Mouse (Mus musculus) liver, embryonic 14.5 days (tissue): ENCODE measurements around the gene Pdlim4. TPM values are rescaled to one million over a fixed set of nuclear protein-coding genes. Genes with fewer than 3 reads are reported as not detected.
"Not testable (repeated sequence)": the region's sequence is repeated elsewhere in the genome, so short reads cannot be mapped to it uniquely, and the experiment has no call there.

Experiments
- ATAC-seq: fragments of 200-750 bp; cut with Nextera tagmentation; 2 replicates; pipeline ENCODE4 v1.8.0; 2017; ENCODE audit warnings: moderate number of reproducible peaks, mild to moderate bottlenecking, moderate library complexity; ENCODE audit not compliant: insufficient read depth
- DNase-seq, 3 experiments: peaks; one replicate each; pipeline ENCODE4 v3.0.0-alpha.2; 2012 to 2013; ENCODE audit warnings: low read depth in 3 of 3, low spot score in 3 of 3
- H3K27ac ChIP-seq: fragments of 300-500 bp; sonication (generic); 2 replicates; pipeline ENCODE4 v1.5.1; 2014; ENCODE audit warnings: moderate library complexity, mild to moderate bottlenecking, control low read depth, inconsistent platforms
- H3K27me3 ChIP-seq: fragments of 300-500 bp; sonication (generic); 2 replicates; pipeline ENCODE4 v1.6.1; 2014; ENCODE audit warnings: mild to moderate bottlenecking, low read length, moderate library complexity; ENCODE audit not compliant: control insufficient read depth, insufficient read depth
- H3K36me3 ChIP-seq: fragments of 300-500 bp; sonication (generic); replicated peaks from 2 replicates; pipeline ENCODE4 v1.6.1; 2014; ENCODE audit warnings: low read depth; ENCODE audit not compliant: control insufficient read depth, insufficient read depth
- H3K4me1 ChIP-seq, 2 experiments: fragments of 200-500 bp in 1 of 2; fragments of 300-500 bp in 1 of 2; sonication (generic) in 1 of 2; replicated peaks; 2 replicates each; pipeline ENCODE4 v1.6.1; 2012 to 2014; ENCODE audit warnings: antibody characterized with exemption in 1 of 2, inconsistent platforms in 1 of 2, low read length in 1 of 2; ENCODE audit not compliant: control insufficient read depth in 2 of 2, insufficient read depth in 2 of 2
- H3K4me2 ChIP-seq: fragments of 300-500 bp; sonication (generic); 2 replicates; pipeline ENCODE4 v1.6.1; 2014; ENCODE audit warnings: low read depth, mild to moderate bottlenecking, control low read depth, moderate library complexity
- H3K4me3 ChIP-seq, 2 experiments: fragments of 200-500 bp in 1 of 2; fragments of 300-500 bp in 1 of 2; sonication (generic) in 1 of 2; 2 replicates each; pipeline ENCODE4 v1.5.1; 2012 to 2014; ENCODE audit warnings: low read depth in 2 of 2, low read length in 2 of 2, mild to moderate bottlenecking in 2 of 2, control low read depth in 1 of 2, inconsistent platforms in 1 of 2, moderate library complexity in 1 of 2; ENCODE audit not compliant: insufficient read depth in 1 of 2
- H3K9ac ChIP-seq: fragments of 300-500 bp; sonication (generic); replicated peaks from 2 replicates; pipeline ENCODE4 v1.6.1; 2014; ENCODE audit warnings: mild to moderate bottlenecking, control low read depth, moderate library complexity
- H3K9me3 ChIP-seq: fragments of 300-500 bp; sonication (generic); 2 replicates; pipeline ENCODE4 v1.6.1; 2016; ENCODE audit warnings: low read length, mixed read lengths; ENCODE audit not compliant: control insufficient read depth
- CTCF ChIP-seq: IDR thresholded peaks from 2 replicates; pipeline ENCODE4 v1.5.1; 2016; ENCODE audit warnings: antibody characterized with exemption, low read depth, control low read depth
- EP300 ChIP-seq: IDR thresholded peaks from 2 replicates; pipeline ENCODE4 v1.6.1; 2016; ENCODE audit warnings: antibody characterized with exemption, low read depth
- WGBS: fragments of 180-500 bp; shearing (Covaris S2); extraction: QIAGEN DNeasy Blood & Tissue Kit; methylation state at CpG from one replicate; pipeline ENCODE4 v1.1.7; 2014; ENCODE audit not compliant: insufficient replicate concordance; 5-methylcytosine and 5-hydroxymethylcytosine counted together
- polyA plus RNA-seq, 2 experiments: library from polyadenylated mRNA; depleted of rRNA in 1 of 2; stranded (reverse) in 1 of 2; unstranded in 1 of 2; fragments of >200 nt; fragmentation: Nextera tagmentation in 1 of 2; extraction: Ambion mirVana in 1 of 2; gene quantifications; 2 replicates each; pipeline versions ENCODE4 v1.2.1 to v1.2.3; 2012 to 2014

The Pdlim4 gene
- polyA plus RNA-seq, 2 experiments: 2.1 to 2.4 TPM

GRCm38 (mm10) chr11:54011255-54011654, 57.6 kb downstream of the Pdlim4 start:
- no peaks in the 10 kb centered on the region for H3K27me3 ChIP-seq
- no peak overlapping the region for H3K27ac ChIP-seq
- no peaks in the 10 kb centered on the region for H3K9me3 ChIP-seq
- WGBS: 91% methylated on average over 2 of the region's 2 CpGs
- H3K36me3 ChIP-seq: peaks cover 55% of the 10 kb centered on the region
- ATAC-seq: no peak
- DNase-seq: no peak
- H3K4me3 ChIP-seq: no peak overlapping the region
- peaks cover 16 to 18% of the 10 kb centered on the region in 2 experiments for H3K4me1 ChIP-seq
- TF ChIP-seq EP300 (no peak), CTCF (no peak)
- H3K4me2 ChIP-seq: no peak overlapping the region
- no peak overlapping the region for H3K9ac ChIP-seq

DNA sequence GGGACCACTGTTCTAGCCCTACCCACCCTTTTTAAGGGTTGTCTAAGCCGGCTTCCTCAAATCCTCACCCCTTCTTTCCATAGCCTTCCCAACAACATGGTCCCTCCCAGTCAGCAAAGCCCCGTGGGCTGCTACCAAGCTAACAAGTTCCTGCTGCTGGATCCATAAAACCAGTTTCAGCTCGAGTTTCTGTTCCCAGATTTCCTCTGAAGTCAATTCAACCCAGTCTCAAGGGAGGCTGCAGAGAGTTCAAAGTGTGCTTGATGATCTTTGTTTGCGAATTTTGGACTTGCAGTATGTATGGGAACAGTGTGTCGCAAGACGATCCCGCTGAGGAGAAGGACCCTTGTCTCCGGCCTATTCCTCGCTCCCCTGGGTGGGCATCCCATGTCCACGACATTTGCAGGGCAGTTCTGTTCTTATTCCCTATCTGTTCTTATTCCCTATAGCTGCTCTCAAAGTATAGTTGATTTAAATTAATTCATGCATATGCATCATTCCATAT, 60.3 kb downstream of the Pdlim4 start:
- H3K9me3 ChIP-seq: no peaks in the 10 kb centered on the region
- no peak overlapping the region for H3K4me3 ChIP-seq
- DNase-seq (no peak), ATAC-seq (no peak)
- no peak overlapping the region for H3K9ac ChIP-seq
- no peak overlapping the region for H3K27ac ChIP-seq
- H3K4me2 ChIP-seq: no peak overlapping the region
- H3K4me1 ChIP-seq: peaks cover 41 to 44% of the 10 kb centered on the region in 2 experiments
- H3K27me3 ChIP-seq: no peaks in the 10 kb centered on the region
- TF ChIP-seq CTCF (no peak), EP300 (no peak)
- H3K36me3 ChIP-seq: peaks cover 57% of the 10 kb centered on the region
- WGBS: 81% methylated on average over 10 of the region's 10 CpGs

DNA sequence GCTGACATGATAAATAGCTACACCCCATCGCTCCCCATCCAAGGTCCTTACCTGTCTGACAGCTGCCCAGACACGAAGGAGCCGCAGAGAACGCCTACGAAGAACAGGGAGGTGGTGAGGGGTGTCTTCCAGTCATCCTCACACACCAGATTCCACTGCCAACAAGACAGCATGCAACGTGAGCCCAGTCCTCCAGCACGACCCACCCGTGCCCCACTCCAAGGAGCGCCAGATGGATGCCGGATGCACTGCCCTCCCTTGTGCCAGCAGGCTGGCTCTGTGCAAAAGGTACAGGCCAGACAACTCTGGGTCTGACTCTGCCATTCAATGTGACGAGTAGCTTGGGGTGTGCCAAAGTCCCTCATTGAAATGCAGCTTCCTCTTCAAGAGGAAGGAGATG, 61.1 kb downstream of the Pdlim4 start:
- Histone ChIP-seq H3K9ac (no peak overlapping the region), H3K9me3 (no peaks in the 10 kb centered on the region), H3K27me3 (no peaks in the 10 kb centered on the region), H3K4me3 (no peak overlapping the region), H3K4me2 (no peak overlapping the region), H3K36me3 (peaks cover 57% of the 10 kb centered on the region), H3K27ac (no peak overlapping the region), H3K4me1 (peaks cover 42 to 45% of the 10 kb centered on the region in 2 experiments)
- DNase-seq (no peak), ATAC-seq (no peak)
- 87% methylated on average over 11 of the region's 11 CpGs for WGBS
- TF ChIP-seq EP300 (no peak), CTCF (no peak)

DNA sequence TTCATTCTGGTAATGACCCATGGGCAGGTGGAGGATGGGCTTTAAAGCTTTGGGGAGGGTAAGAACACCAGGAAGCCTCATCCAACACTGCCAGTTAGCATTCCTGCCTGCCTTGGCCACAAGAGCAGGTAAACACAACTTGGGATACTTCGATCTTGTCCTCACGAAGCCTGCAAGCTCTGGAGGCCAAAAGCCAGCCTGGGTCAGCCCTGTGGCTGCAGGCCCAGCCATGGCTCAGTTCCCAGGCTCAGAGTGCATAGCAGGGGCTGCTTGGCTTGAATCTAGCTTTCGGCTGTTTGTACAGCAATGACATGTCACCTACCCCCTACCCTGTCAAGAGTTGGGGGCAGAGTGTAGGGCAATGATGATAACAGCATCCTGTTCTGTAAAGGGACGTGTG, 61.9 kb downstream of the Pdlim4 start:
- DNase-seq (no peak), ATAC-seq (no peak)
- peak overlapping the region; percentile 94 for H3K27ac ChIP-seq
- peak overlapping the region; percentile 52 for H3K9ac ChIP-seq
- H3K9me3 ChIP-seq: no peaks in the 10 kb centered on the region
- H3K4me2 ChIP-seq: peak overlapping the region; percentile 46
- WGBS: 59% methylated on average over 4 of the region's 4 CpGs
- no peaks in the 10 kb centered on the region for H3K27me3 ChIP-seq
- H3K4me1 ChIP-seq: peaks cover 42 to 49% of the 10 kb centered on the region in 2 experiments
- TF ChIP-seq EP300 (no peak), CTCF (no peak)
- H3K4me3 ChIP-seq: no peak overlapping the region
- H3K36me3 ChIP-seq: peaks cover 57% of the 10 kb centered on the region

DNA sequence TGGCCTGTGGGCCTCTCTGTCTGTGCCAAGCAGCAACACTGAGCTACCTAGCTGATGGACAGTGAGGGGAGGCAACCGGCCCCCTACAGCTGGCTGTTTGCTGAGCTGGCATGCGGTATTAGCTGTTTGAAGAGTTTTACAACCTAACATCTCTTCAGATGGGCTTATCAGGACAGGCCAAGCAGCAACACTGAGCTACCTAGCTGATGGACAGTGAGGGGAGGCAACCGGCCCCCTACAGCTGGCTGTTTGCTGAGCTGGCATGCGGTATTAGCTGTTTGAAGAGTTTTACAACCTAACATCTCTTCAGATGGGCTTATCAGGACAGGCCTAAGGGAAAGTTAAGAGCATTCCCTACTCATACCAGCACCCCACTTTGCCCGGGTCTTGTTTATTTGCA, 62.5 kb downstream of the Pdlim4 start:
- not testable (repeated sequence) for H3K9me3 ChIP-seq, H3K27me3 ChIP-seq, DNase-seq, H3K4me3 ChIP-seq
- WGBS: 14% methylated on average over 5 of the region's 5 CpGs
- Histone ChIP-seq H3K27ac (peak overlapping the region; percentile 94), H3K9ac (peak overlapping the region; percentile 61), H3K36me3 (peaks cover 57% of the 10 kb centered on the region), H3K4me2 (peak overlapping the region; percentile 71), H3K4me1 (peaks cover 42 to 49% of the 10 kb centered on the region in 2 experiments)
- peak; percentile 61 for ATAC-seq
- TF ChIP-seq EP300: peak; percentile 46

Other genes with a start within 250 kb of the Pdlim4 start
- 0.15 TPM in 1 of 2 replicates, not detected in the other for gene Gm12216, start 209.8 kb downstream of the Pdlim4 start, polyA plus RNA-seq (2012; rRNA removed)
- 0.14 TPM in 1 of 2 replicates, not detected in the other for gene Gm12216, start 209.8 kb downstream of the Pdlim4 start, polyA plus RNA-seq (2014; fragmentation: Nextera tagmentation; extraction: Ambion mirVana)
- gene Slc22a5, start 177.4 kb downstream of the Pdlim4 start, polyA plus RNA-seq (2012; rRNA removed): 1.5 and 1.7 TPM in 2 replicates
- 1.9 and 2.6 TPM in 2 replicates for gene Slc22a5, start 177.4 kb downstream of the Pdlim4 start, polyA plus RNA-seq (2014; fragmentation: Nextera tagmentation; extraction: Ambion mirVana)
- gene Slc22a21, start 88.7 kb downstream of the Pdlim4 start, polyA plus RNA-seq (2012; rRNA removed): 2.0 and 2.8 TPM in 2 replicates
- 1.3 and 1.7 TPM in 2 replicates for gene Slc22a21, start 88.7 kb downstream of the Pdlim4 start, polyA plus RNA-seq (2014; fragmentation: Nextera tagmentation; extraction: Ambion mirVana)
- 21.1 and 24.4 TPM in 2 replicates for gene Slc22a4, start 40.9 kb downstream of the Pdlim4 start, polyA plus RNA-seq (2012; rRNA removed)
- gene Slc22a4, start 40.9 kb downstream of the Pdlim4 start, polyA plus RNA-seq (2014; fragmentation: Nextera tagmentation; extraction: Ambion mirVana): 34.0 and 35.6 TPM in 2 replicates
- 1.4 and 1.7 TPM in 2 replicates for gene P4ha2, start 31.1 kb upstream of the Pdlim4 start, polyA plus RNA-seq (2012; rRNA removed)
- 1.8 and 2.2 TPM in 2 replicates for gene P4ha2, start 31.1 kb upstream of the Pdlim4 start, polyA plus RNA-seq (2014; fragmentation: Nextera tagmentation; extraction: Ambion mirVana)
- gene Csf2, start 180.7 kb upstream of the Pdlim4 start, polyA plus RNA-seq (2012; rRNA removed): not detected in 2 replicates
- gene Csf2, start 180.7 kb upstream of the Pdlim4 start, polyA plus RNA-seq (2014; fragmentation: Nextera tagmentation; extraction: Ambion mirVana): not detected in 2 replicates
- gene Il3, start 198.3 kb upstream of the Pdlim4 start, polyA plus RNA-seq (2012; rRNA removed): not detected in 2 replicates
- not detected in 2 replicates for gene Il3, start 198.3 kb upstream of the Pdlim4 start, polyA plus RNA-seq (2014; fragmentation: Nextera tagmentation; extraction: Ambion mirVana)
- gene Acsl6, start 234.8 kb upstream of the Pdlim4 start, polyA plus RNA-seq (2012; rRNA removed): 0.56 and 0.85 TPM in 2 replicates
- gene Acsl6, start 234.8 kb upstream of the Pdlim4 start, polyA plus RNA-seq (2014; fragmentation: Nextera tagmentation; extraction: Ambion mirVana): 1.1 and 1.4 TPM in 2 replicates